Mouse (Mus musculus): ENCODE measurements around the gene Ap2a1.

Ap2a1 gene

GRCm38 (mm10) chr7:44929204-44930151 is at the start of gene Ap2a1:
Gene Ap2a1, minus strand, starts transcription at chr7:44929496.
- DNase-seq: peak; percentile 99 to 100

- no peak for DNase-seq
Observed at GRCm38 (mm10) chr7:44978300-44978699, 49.0 kb upstream of the Ap2a1 start.

- no peak for DNase-seq
Observed at GRCm38 (mm10) chr7:44975117-44975419, 45.8 kb upstream of the Ap2a1 start.

GRCm38 (mm10) chr7:44974383-44975116 is 45.3 kb upstream of the Ap2a1 start, which contains the start of gene Cpt1c:
Gene Cpt1c, minus strand, starts transcription at chr7:44974851.
- peak; percentile 92 to 94 for DNase-seq

- peak in 1 of 2 experiments; percentile 51 for DNase-seq
Observed at GRCm38 (mm10) chr7:44973415-44974130, 44.3 kb upstream of the Ap2a1 start.

GRCm38 (mm10) chr7:44971142-44971541 is 41.8 kb upstream of the Ap2a1 start:
- no peak for DNase-seq

- peak; percentile 85 to 90 for DNase-seq
Observed at GRCm38 (mm10) chr7:44970231-44970691, 41.0 kb upstream of the Ap2a1 start.

- DNase-seq: no peak
Observed at GRCm38 (mm10) chr7:44966638-44967037, 37.3 kb upstream of the Ap2a1 start.

- no peak for DNase-seq
Observed at GRCm38 (mm10) chr7:44965975-44966374, 36.7 kb upstream of the Ap2a1 start.

- no peak for DNase-seq
Observed at GRCm38 (mm10) chr7:44964990-44965389, 35.7 kb upstream of the Ap2a1 start.

- DNase-seq: no peak
Observed at GRCm38 (mm10) chr7:44962831-44963230, 33.5 kb upstream of the Ap2a1 start.

GRCm38 (mm10) chr7:44962337-44962736 is 33.0 kb upstream of the Ap2a1 start:
- no peak for DNase-seq

GRCm38 (mm10) chr7:44960512-44960910 is 31.2 kb upstream of the Ap2a1 start:
- no peak for DNase-seq

GRCm38 (mm10) chr7:44959874-44960511 is 30.7 kb upstream of the Ap2a1 start:
- no peak for DNase-seq

GRCm38 (mm10) chr7:44959281-44959680 is 30.0 kb upstream of the Ap2a1 start:
- no peak for DNase-seq

- DNase-seq: peak; percentile 66 to 75
Observed at GRCm38 (mm10) chr7:44958208-44958607, 28.9 kb upstream of the Ap2a1 start.

- no peak for DNase-seq
Observed at GRCm38 (mm10) chr7:44957183-44957835, 28.0 kb upstream of the Ap2a1 start.

- no peak for DNase-seq
Observed at GRCm38 (mm10) chr7:44956266-44956665, 27.0 kb upstream of the Ap2a1 start.

- peak in 1 of 2 experiments; percentile 52 for DNase-seq
Observed at GRCm38 (mm10) chr7:44955628-44956027, 26.3 kb upstream of the Ap2a1 start.

- DNase-seq: no peak
Observed at GRCm38 (mm10) chr7:44954091-44954885, 25.0 kb upstream of the Ap2a1 start.

GRCm38 (mm10) chr7:44953561-44953960 is 24.3 kb upstream of the Ap2a1 start:
- no peak for DNase-seq

Measured in cerebellum, postnatal 14 days (tissue).